Mouse (Mus musculus) thymus, postnatal 10 days (tissue): Measurements from ENCODE around the gene Bad.
"Not testable (repeated sequence)": the region's sequence is repeated elsewhere in the genome, so short reads cannot be mapped to it uniquely, and the experiment has no call there.

Experiments
- DNase-seq, 2 experiments: peaks; one replicate each; pipeline ENCODE4 v3.0.0; 2021; ENCODE audit warnings: low spot score in 2 of 2

Bad gene

DNA sequence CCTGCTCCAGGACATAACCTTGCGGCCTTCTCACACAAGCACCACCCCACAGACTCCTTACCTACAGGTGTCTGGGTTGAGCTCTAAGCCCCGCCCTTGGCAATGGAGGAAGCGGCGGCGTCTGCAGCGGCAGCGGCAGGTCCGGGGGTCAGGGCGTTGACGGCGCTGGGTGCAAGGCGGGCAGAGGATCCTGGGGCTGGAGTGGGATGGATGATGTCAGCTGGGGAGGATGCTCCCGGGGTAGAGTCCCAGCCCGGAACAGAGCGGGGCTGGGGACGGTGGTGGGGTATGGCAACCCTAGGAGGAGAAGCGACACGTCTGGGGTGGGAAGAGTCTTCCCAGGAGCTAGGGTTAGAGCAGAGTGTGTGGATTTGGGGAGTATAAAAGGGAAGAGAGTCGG is 43.6 kb downstream of the Bad start:
- no peak for DNase-seq

DNA sequence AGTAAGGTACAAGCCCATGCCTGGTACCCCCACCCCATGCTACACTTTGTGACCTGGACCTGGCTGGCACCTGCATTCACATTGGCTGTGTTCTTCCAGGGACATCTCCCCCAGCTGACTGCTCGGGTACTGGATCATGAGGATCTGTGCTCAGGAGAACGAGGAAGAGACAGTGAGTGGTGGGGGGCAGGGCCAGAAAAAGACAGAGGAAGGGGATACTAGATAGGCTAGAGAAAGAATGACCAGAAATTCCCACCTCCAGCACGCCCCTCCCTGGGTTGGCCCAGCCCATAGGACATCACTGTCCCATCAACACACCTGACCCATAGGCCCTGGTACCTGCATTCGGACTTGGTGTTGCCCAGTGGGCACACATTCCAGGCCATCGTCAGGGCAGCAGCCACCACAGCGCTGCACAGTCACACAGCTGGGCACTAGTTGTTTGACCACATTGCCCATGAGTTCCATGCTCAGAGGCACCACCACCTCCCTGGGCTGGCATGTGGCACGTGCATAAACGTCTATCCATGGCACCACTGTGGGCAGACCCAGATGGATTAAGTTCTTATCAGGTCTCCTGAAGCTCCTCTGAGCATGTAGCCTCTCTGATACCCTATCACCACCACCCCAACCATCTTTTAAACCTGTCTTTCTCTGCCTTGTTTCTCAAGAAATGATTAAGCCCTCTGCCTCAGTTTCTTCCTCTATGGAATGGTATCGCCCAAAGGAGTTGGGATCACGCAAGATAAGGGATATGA is 44.5 kb downstream of the Bad start:
- no peak for DNase-seq

DNA sequence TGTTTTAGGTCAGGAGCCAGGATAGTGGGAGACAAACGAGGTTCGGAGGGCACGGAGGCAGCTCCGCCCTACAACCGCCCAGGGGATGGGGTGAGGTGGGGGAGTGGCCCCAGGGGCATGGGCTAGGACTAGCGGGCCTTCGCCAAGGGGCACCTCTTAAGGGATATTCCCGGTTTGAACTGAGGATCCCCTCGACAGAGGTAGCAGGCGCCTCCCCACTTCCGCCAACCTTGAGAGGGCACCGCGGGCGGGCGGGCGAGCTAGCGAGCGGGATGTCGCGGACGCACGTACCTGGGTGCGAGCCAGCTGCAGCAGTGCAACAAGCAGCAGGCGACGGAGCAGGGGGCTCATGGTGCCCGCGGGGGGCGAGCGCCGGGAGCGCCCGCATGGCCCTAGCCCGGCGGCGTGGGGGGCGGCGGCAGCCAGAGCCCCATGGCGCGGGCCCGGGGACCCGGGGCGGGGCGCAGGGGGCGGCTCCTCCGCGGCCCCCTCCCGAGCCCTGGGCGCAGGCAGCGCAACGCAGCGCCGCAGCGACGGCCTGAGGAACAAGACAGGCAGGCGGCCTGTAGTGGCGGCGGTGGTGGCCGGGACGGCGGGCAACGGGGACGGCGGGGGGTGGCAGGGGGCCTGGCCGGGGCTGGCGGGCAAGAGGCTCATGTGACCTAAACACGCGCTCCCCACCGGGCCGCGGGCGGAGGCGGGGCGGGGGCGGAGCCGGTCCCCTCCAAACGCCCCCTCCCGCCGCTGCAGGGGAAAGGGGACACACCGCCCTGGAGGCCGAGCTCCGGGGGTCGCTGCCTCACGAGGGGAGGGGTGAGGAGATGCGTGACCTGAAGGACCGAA is 45.6 kb downstream of the Bad start, which contains the start of gene Vegfb:
Gene Vegfb, minus strand, starts transcription at position 591 of the 843 bp plus-strand sequence.
- DNase-seq: peak; percentile 68 to 71

DNA sequence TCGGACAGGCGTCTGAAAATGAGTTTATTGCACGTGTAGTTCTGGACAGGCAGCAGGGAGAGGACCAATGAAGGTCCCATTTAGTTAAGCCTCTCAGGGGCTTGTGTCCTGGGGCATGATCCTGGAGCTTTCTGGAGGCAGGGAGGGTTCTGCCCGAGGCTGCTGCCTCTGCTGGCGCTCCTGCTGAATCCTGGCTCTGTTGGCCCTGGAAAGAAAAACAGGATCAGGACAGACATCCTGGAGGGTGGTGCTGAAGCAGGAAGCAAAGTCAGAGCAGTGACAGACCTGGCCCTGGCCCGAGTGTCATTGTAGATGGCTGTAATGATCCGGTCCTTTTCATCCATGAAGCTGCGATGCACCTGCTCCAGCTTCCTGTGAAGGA is 46.2 kb downstream of the Bad start:
- DNase-seq: no peak

DNA sequence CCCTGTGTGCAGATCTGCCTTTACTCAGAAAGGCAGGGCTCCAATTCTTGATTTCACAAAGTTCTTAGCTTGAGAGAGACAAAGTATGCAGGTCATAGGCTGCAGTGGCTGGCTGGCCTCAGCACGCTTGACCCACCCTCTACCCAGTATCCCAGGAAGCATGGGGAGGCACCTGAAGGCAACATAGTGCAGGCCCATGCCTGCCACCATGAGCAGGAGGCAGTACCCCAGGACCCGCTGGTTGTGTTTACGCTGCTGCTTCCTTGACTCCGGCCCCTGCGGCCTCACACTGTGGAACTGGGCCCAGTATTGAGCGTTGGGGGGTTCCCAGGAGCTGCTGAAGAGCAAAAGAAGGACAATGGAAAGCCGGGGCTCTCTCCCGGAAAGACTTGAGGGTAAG is 47.6 kb downstream of the Bad start:
- DNase-seq: no peak

DNA sequence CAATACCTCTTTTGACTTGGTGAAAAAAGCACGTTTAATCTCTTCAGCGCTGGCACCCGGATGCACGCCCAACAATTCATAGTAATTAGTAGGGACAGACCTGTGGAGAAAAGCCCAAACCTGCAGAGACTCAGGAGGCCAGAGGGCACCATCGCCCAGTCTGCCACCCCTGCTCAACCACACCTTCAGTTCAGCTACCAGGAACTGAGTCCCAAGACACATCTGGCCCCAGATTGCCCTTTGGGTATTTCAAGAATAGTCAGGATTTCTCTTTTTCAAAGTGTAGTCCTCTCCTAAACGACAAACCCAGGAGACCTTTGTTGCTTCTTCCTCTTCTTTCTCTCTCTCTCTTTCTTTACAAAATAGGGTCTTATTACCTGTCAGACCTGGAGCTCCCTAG is 49.1 kb downstream of the Bad start:
- DNase-seq: no peak

DNA sequence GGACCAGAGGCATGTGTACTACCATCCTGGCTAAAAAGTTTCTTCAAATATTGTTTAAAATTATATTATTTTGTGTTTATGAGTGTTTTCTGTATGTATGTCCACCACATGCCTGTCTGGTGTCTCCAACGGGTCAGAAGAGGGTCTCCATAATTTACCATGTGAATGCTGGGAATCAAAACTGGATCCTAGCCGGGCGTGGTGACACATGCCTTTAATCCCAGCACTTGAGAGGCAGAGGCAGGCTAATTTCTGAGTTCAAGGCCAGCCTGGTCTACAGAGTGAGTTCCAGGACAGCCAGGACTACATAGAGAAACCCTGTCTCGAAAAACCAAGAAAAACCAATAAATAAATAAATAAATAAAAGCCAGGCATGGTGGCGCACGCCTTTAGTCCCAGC is 49.5 kb downstream of the Bad start:
- not testable (repeated sequence) for DNase-seq

DNA sequence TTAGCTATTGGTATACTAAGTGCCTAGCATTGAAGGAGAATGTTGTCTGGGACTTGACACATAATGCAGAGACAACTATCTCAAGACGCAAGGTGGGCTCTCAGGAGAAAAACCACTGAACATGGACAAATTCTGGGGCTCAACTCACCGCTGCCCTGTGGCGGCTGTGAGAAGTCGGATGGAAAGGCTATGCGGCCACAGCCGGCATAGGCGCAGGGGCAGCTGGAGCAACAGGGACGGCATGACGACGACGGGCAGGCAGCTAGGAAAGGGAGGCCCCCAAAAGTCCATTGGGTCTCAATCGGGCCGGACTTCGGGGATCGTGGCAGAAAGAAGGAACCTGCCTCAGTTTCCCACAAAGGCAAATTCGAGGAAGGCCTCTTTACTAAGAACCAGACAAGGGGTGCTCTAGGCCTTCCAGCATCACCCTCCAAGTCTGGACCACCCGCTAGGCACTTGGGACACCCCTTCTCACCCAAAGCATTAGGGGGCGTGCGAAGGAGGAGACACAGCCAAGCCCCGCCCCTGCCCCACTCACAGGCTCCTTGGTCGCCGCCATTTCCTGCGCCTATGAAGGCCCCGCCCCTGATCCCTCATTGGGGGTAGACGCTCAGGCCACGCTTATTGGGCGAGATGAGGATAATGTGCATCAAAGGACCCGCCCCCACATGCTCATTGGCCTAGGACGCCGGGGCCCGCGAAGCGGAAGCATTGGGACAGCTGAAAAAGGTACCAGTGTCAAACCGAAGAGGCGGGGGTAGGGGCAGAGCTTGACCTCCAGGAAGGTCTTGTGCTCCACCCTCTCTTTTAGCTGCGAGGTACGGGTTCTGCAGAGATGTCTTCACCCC is 50.6 kb downstream of the Bad start, which contains the start of gene Dnajc4:
Gene Dnajc4, minus strand, starts transcription at position 562 of the 848 bp plus-strand sequence.
- peak; percentile 97 to 99 for DNase-seq

DNA sequence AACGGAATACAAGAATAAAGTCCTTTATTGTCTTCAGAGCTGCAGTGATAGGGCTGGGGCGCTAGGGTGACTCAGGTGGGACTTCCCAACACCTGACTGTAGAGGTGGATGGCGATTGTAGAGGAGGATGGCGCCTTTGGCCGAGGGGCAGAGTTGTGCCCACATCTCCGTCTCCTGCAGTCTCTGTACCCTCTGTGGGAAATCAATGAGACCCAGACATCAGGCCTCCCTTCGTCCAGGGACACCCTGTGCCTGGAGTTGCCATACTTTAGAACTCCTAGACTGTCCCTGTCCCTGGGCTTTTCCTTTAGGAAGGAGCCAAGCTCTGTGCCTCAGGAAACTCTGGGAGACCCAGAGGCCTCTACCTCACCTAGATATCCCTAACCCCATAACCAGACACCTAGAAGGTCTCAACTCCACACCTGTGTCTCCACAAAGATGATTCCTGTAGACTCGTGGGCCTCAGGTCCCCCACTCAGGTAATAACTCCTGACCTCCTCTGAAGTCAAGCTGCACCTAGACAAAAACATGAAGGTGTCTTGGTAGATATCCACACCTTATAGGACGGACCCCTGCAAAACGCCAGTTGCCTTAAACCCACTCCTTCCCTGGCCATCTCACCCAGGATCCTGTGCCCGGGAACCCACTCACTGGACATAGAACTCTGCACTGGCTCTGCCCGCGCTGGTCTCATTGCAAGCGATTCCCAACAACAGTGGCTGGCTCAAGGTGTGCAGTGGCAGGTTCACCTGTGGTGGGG is 51.5 kb downstream of the Bad start:
- DNase-seq: no peak

DNA sequence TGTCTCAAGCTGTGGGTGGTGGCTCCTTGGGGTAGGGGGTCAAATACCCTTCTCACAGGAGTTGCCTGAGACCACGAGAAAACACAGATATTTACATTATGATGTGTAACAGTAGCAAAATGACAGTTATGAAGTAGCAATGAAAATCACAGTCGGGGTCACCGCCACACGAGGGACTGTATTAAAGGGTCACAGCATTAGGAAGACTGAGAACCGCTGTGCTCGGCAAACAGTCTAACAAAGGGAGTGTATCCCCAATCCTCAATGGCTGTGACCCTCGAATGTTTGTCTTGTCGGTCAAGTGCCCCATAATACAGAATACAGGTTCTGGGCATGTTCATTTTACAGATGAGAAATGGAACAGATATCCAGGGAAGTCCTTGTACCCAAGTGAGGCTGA is 52.3 kb downstream of the Bad start:
- no peak for DNase-seq

DNA sequence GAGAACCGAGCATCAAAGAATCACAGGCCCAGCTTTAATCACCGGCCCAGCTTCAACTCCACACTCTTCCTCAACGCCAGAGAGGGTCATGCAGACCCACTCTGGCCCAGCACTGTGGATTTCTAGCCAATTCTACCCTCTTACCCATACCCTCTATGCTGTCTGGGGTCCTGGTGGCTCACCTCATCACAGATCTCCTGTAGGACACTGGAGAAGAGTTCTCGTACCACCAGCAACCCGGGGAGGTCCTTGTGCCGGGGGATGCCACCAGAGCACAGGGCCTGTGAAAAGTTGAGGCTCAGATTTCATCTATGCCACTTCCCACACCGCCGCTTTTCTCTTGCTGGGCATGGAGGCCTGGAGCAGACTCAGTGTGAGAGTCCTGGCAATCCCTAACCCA is 52.8 kb downstream of the Bad start:
- no peak for DNase-seq

DNA sequence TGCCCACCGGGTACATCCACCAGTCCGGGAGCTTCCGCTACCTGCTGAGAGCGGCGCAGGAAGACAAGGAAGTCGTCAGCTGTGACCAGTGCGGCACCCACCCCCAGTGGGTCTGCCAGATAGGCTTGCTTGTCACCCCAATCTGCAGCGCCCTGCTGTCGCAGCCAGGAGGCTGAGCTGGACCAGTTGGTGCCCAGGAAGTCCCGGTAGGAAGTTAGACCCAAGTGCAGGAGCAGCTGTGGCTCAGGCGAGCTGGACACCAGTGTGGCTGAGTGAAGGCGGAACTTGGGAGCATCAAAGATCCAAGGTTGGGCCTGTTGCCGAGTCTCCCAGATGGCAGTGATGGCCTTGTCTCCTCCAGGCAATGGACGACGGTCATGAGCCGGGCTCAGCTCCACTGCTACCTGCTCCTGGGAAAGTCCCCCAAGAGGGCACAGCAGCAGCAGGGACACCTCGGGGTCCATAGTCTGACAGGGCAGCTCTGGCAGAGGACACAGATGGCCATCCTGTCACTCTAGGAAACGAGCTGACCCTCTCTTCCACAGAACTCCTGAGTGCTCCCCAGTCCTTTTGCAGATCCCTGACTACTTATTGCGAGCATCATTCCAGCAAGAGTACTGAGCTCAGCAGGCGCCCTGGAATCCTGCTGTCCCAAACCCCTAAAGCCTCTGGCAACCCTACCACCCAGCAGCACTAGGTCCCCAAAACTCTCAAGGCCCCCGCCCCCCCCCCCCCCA is 53.8 kb downstream of the Bad start:
- DNase-seq: no peak

DNA sequence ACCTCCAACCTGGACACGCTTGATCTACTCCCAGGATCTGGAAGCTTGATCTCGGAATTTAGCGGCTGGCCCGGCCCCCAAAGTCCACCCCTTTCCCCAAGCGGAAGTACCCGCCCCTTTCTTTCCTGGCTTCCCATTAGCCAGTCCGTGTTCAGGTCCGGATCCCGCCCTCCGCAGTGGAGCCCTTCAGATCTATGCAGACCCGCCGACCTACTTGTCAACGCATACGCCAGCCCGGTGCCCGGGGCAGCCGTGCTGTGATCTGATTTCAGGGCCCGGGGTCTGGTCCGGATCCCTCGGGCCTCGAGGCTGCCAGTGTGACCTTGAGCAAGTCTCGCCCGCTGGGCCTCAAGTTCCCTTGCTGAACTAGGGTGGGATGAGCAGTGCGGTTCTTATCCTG is 54.3 kb downstream of the Bad start, which contains the start of the genes Nudt22 and Trpt1:
Gene Nudt22, minus strand, starts transcription at position 112 of the 400 bp plus-strand sequence.
Gene Trpt1, plus strand, starts transcription at position 126 of the 400 bp plus-strand sequence.
- DNase-seq: peak in 1 of 2 experiments; percentile 57

DNA sequence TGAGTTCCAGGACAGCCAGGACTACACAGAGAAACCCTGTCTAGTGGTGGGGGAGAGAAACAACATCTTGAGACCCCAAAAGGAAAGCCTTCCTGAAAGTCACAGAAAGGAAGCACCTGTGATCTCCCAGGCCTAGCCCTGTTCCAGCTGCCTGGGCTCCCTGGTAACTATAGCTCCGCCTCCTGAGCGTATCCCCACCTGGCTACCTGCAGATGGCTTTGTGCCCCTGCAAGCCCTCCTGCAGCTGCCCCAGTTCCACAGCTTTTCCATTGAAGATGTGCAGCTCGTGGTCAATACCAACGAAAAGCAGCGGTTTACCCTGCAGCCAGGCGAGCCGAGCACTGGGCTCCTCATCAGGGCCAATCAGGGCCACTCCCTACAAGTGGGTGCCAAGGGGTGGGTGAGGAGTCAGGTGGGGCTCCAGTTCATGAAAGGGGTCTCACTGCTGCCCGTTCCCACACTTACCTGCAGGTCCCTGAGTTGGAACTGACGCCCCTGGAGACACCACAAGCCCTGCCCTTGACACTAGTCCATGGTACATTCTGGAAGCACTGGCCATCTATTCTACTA is 56.1 kb downstream of the Bad start:
- DNase-seq: no peak

DNA sequence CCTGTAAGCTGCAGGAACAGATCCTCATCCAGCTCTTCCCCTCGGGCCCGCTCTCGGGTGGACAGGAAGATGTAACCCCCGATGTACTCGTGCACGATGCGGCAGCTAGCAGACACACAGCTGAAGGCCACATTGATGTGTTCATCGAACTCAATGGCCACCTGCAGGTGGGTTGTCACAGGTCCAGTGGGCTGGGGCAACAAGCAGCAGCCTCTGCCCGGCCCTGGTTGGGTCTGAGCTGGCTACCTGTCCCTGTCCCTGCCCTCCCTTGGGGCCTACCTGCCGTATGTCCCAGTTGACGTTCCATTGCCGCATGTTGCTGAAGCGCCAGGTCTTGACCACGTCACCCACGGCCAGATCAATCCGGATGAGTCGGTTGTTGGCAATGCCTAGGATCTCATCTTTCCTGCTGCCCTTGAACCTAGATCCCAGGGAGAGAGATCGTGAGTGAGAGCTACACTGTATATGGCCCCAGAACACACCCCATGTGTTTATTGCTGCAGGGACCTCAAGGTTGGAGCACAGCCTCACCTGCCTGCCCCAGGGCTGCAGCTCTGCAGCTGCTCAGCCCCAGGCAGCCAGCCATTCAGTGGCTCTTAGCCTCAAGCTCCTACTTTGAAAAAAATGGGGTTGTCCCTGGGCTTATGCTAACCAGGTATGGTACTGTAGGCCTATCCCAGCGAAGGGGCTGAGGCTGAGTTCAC is 57.9 kb downstream of the Bad start:
- no peak for DNase-seq
